Mouse (Mus musculus) limb, embryonic 12.5 days (tissue): ENCODE data around the gene Bag6. TPM values are rescaled to one million over a fixed set of nuclear protein-coding genes. Genes with fewer than 3 reads are reported as not detected.

Experiments
- ATAC-seq: fragments of 200-750 bp; cut with Nextera tagmentation; 2 replicates; pipeline ENCODE4 v1.8.0; 2017; ENCODE audit warnings: low read depth, moderate TSS enrichment; ENCODE audit not compliant: insufficient number of reproducible peaks, insufficient read depth, low FRiP score, low TSS enrichment
- H3K27ac ChIP-seq: fragments of 300-500 bp; sonication (generic); 2 replicates; pipeline ENCODE4 v1.5.1; 2016; ENCODE audit warnings: mild to moderate bottlenecking, moderate library complexity
- H3K27me3 ChIP-seq: fragments of 300-500 bp; sonication (generic); 2 replicates; pipeline ENCODE4 v1.6.1; 2016; ENCODE audit warnings: mild to moderate bottlenecking, moderate library complexity
- H3K36me3 ChIP-seq: fragments of 300-500 bp; sonication (generic); 2 replicates; pipeline ENCODE4 v1.6.1; 2016; ENCODE audit warnings: mild to moderate bottlenecking, moderate library complexity
- H3K4me1 ChIP-seq: fragments of 300-500 bp; sonication (generic); replicated peaks from 2 replicates; pipeline ENCODE4 v1.6.1; 2016
- H3K4me2 ChIP-seq: fragments of 300-500 bp; sonication (generic); 2 replicates; pipeline ENCODE4 v1.6.1; 2016; ENCODE audit warnings: mild to moderate bottlenecking, moderate library complexity
- H3K4me3 ChIP-seq: fragments of 300-500 bp; sonication (generic); replicated peaks from 2 replicates; pipeline ENCODE4 v1.5.1; 2016; ENCODE audit warnings: mild to moderate bottlenecking
- H3K9ac ChIP-seq: fragments of 300-500 bp; sonication (generic); replicated peaks from 2 replicates; pipeline ENCODE4 v1.6.1; 2016; ENCODE audit warnings: mild to moderate bottlenecking, moderate library complexity
- H3K9me3 ChIP-seq: fragments of 300-500 bp; sonication (generic); 2 replicates; pipeline ENCODE4 v1.6.1; 2016; ENCODE audit warnings: mild to moderate bottlenecking, moderate library complexity
- WGBS: fragments of 180-500 bp; shearing (Covaris S2); methylation state at CpG from one replicate; pipeline ENCODE4 v1.1.7; 2016; 5-methylcytosine and 5-hydroxymethylcytosine counted together
- polyA plus RNA-seq: library from polyadenylated mRNA; unstranded; fragments of >200 nt; fragmentation: Nextera tagmentation; extraction: Ambion mirVana; gene quantifications from 2 replicates; pipeline ENCODE4 v1.2.1, GENCODE M21; 2016

Gene Bag6
- polyA plus RNA-seq, 1 experiment from 2014 or later, result 70.4 TPM

- Histone ChIP-seq H3K9ac (no peak overlapping the region), H3K36me3 (peaks cover 64% of the 10 kb centered on the region), H3K4me3 (no peak overlapping the region), H3K9me3 (no peaks in the 10 kb centered on the region), H3K27me3 (no peaks in the 10 kb centered on the region), H3K27ac (no peak overlapping the region), H3K4me1 (peaks cover 20% of the 10 kb centered on the region), H3K4me2 (no peak overlapping the region)
- no peak for ATAC-seq
- WGBS, result 82% methylated on average over 11 of the region's 11 CpGs
Measured at GRCm38 (mm10) chr17:35161421-35161820, 26.4 kb downstream of the Bag6 start.

- H3K4me1 ChIP-seq, result peaks cover 22% of the 10 kb centered on the region
- H3K4me2 ChIP-seq, result peak overlapping the region; percentile 92
- 0 out of 2 replicates have a peak overlapping the region, but pooled peaks have one; percentile 53 for H3K27ac ChIP-seq
- H3K9me3 ChIP-seq, result no peaks in the 10 kb centered on the region
- ATAC-seq, result no peak
- 85% methylated on average over 14 of the region's 14 CpGs for WGBS
- H3K36me3 ChIP-seq, result peaks cover 57% of the 10 kb centered on the region
- peak overlapping the region; percentile 100; the same call in 1 of the 2 replicates for H3K9ac ChIP-seq
- peak overlapping the region; percentile 99; the same call in 1 of the 2 replicates for H3K4me3 ChIP-seq
- no peaks in the 10 kb centered on the region for H3K27me3 ChIP-seq
Measured at GRCm38 (mm10) chr17:35162121-35162520, 27.1 kb downstream of the Bag6 start.

- WGBS, result 69% methylated on average over 12 of the region's 12 CpGs
Measured at GRCm38 (mm10) chr17:35162730-35163129, 27.8 kb downstream of the Bag6 start.

GRCm38 (mm10) chr17:35163326-35164081, 28.5 kb downstream of the Bag6 start:
- Histone ChIP-seq H3K27ac (peak overlapping the region; percentile 98), H3K4me2 (peak overlapping the region; percentile 92), H3K4me3 (peak overlapping the region; percentile 99), H3K27me3 (no peaks in the 10 kb centered on the region), H3K36me3 (peaks cover 43% of the 10 kb centered on the region), H3K4me1 (peaks cover 22% of the 10 kb centered on the region), H3K9ac (peak overlapping the region; percentile 100), H3K9me3 (no peaks in the 10 kb centered on the region)
- WGBS, result 16% methylated on average over 8 of the region's 8 CpGs
- ATAC-seq, result no peak

More at GRCm38 (mm10) chr17:35162730-35163129, 27.8 kb downstream of the Bag6 start:
- no peak for ATAC-seq
- Histone ChIP-seq H3K9ac (peak overlapping the region; percentile 100), H3K27ac (no peak overlapping the region), H3K9me3 (no peaks in the 10 kb centered on the region), H3K27me3 (no peaks in the 10 kb centered on the region), H3K4me3 (peak overlapping the region; percentile 99), H3K36me3 (peaks cover 51% of the 10 kb centered on the region), H3K4me2 (peak overlapping the region; percentile 92), H3K4me1 (peaks cover 22% of the 10 kb centered on the region)

GRCm38 (mm10) chr17:35164218-35164567, 29.2 kb downstream of the Bag6 start:
- no peak for ATAC-seq
- H3K9ac ChIP-seq, result peak overlapping the region; percentile 100
- no peaks in the 10 kb centered on the region for H3K27me3 ChIP-seq
- 2% methylated on average over 28 of the region's 28 CpGs for WGBS
- peak overlapping the region; percentile 99 for H3K4me3 ChIP-seq
- peaks cover 22% of the 10 kb centered on the region for H3K4me1 ChIP-seq
- H3K36me3 ChIP-seq, result peaks cover 36% of the 10 kb centered on the region
- H3K4me2 ChIP-seq, result peak overlapping the region; percentile 92
- H3K27ac ChIP-seq, result peak overlapping the region; percentile 98
- no peaks in the 10 kb centered on the region for H3K9me3 ChIP-seq

GRCm38 (mm10) chr17:35164568-35165450, 29.8 kb downstream of the Bag6 start, which contains the start of gene Prrc2a:
TSS of gene Prrc2a (minus strand) at chr17:35164897.
- peak; percentile 96 for ATAC-seq
- no peaks in the 10 kb centered on the region for H3K9me3 ChIP-seq
- peaks cover 22% of the 10 kb centered on the region for H3K4me1 ChIP-seq
- under 1% methylated on average over 86 of the region's 89 CpGs for WGBS
- peak within 1 kb of the TSS; percentile 99 for H3K4me3 ChIP-seq
- H3K4me2 ChIP-seq, result peak within 1 kb of the TSS; percentile 92
- peak within 1 kb of the TSS; percentile 98 for H3K27ac ChIP-seq
- peak within 1 kb of the TSS; percentile 100 for H3K9ac ChIP-seq
- no peaks in the 10 kb centered on the region for H3K27me3 ChIP-seq
- H3K36me3 ChIP-seq, result peaks cover 30% of the 10 kb centered on the region

GRCm38 (mm10) chr17:35165451-35166155, 30.6 kb downstream of the Bag6 start:
- 28% methylated on average over 12 of the region's 12 CpGs for WGBS
- ATAC-seq, result peak; percentile 83
- peaks cover 22% of the 10 kb centered on the region for H3K36me3 ChIP-seq
- peak overlapping the region; percentile 92 for H3K4me2 ChIP-seq
- H3K27ac ChIP-seq, result peak overlapping the region; percentile 98
- no peaks in the 10 kb centered on the region for H3K27me3 ChIP-seq
- peak overlapping the region; percentile 99 for H3K4me3 ChIP-seq
- H3K9ac ChIP-seq, result peak overlapping the region; percentile 100
- peaks cover 22% of the 10 kb centered on the region for H3K4me1 ChIP-seq
- no peaks in the 10 kb centered on the region for H3K9me3 ChIP-seq

- Histone ChIP-seq H3K27ac (peak overlapping the region; percentile 98), H3K27me3 (no peaks in the 10 kb centered on the region), H3K36me3 (peaks cover 13% of the 10 kb centered on the region), H3K4me2 (peak overlapping the region; percentile 92), H3K4me1 (peaks cover 22% of the 10 kb centered on the region), H3K9me3 (no peaks in the 10 kb centered on the region), H3K9ac (no peak overlapping the region), H3K4me3 (peak overlapping the region; percentile 99)
- WGBS, result 70% methylated on average over 8 of the region's 8 CpGs
- ATAC-seq, result no peak
Measured at GRCm38 (mm10) chr17:35166352-35167035, 31.5 kb downstream of the Bag6 start.

- ATAC-seq, result no peak
- H3K9me3 ChIP-seq, result no peaks in the 10 kb centered on the region
- no peaks in the 10 kb centered on the region for H3K27me3 ChIP-seq
- no peak overlapping the region for H3K27ac ChIP-seq
- H3K9ac ChIP-seq, result no peak overlapping the region
- peaks cover under 1% of the 10 kb centered on the region; the same call in 1 of the 2 replicates for H3K36me3 ChIP-seq
- 85% methylated on average over 7 of the region's 7 CpGs for WGBS
- no peak overlapping the region for H3K4me3 ChIP-seq
- H3K4me1 ChIP-seq, result peaks cover 16% of the 10 kb centered on the region
- no peak overlapping the region for H3K4me2 ChIP-seq
Measured at GRCm38 (mm10) chr17:35167794-35168193, 32.8 kb downstream of the Bag6 start.

GRCm38 (mm10) chr17:35168541-35169207, 33.7 kb downstream of the Bag6 start:
- Histone ChIP-seq H3K4me2 (no peak overlapping the region), H3K27me3 (no peaks in the 10 kb centered on the region), H3K4me3 (no peak overlapping the region), H3K36me3 (no peaks in the 10 kb centered on the region), H3K27ac (no peak overlapping the region), H3K9me3 (no peaks in the 10 kb centered on the region), H3K9ac (no peak overlapping the region), H3K4me1 (peaks cover 10% of the 10 kb centered on the region; the same call in 1 of the 2 replicates)
- ATAC-seq, result no peak
- WGBS, result 26% methylated on average over 4 of the region's 4 CpGs
